Mouse (Mus musculus) layer of hippocampus, postnatal 14 days (tissue): ENCODE results near the gene Tmem184a. TPM values are rescaled to one million over a fixed set of nuclear protein-coding genes. Genes with fewer than 3 reads are reported as not detected.

ENCODE experiments used
- DNase-seq, 2 experiments: peaks; one replicate each; pipeline ENCODE4 v3.0.0; 2021 to 2022; ENCODE audit warnings: low spot score in 2 of 2, mixed read lengths in 1 of 2
- microRNA-seq, 2 experiments: library from miRNA; unstranded; fragments of <30 nt; microRNA quantifications; one replicate each; pipeline ENCODE4 v1.2.0; 2021
- total RNA-seq, 2 experiments: library from RNA; stranded (reverse); gene quantifications; 2 replicates each; pipeline ENCODE4 v1.2.3; 2021

Gene Tmem184a
- total RNA-seq, 2 experiments from 2014 or later = 0.48 to 0.57 TPM

DNA sequence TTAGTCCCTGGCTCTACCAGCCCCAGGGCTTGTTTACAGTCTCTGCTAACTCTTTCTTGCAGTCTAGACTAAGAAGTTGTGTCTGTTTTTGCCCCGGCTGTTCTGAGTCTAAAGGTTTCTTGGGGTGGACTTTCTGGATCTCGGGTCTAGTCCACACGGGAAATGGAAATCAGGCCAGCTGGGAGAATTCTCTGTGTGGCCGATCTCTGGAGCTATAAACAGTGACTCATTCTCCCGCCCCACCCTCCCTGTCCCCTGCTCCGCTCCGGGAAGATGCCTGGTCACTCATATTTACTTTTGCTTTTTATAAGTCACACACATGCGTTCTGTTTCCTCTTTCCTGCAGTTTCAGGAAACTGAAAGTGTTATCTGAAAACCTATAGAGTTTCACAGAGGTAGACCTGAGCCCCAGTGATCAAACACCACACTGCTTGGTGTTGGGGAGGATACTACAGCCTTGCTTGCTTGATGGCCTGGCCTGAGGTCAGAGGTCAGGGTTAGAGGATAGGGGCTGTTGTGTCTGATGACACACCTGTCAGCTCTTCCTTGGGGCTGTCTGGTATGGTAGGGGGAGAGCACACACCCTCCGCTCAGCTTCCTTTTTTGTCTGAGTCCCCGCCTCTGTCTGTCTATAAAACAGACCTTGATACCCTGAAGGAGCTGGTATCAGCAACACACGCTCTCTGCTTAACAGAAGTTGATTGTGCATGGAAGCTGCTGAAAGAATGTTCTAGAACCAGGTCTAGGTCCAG lies 26.2 kb downstream of the Tmem184a start:
- no peak for DNase-seq

DNA sequence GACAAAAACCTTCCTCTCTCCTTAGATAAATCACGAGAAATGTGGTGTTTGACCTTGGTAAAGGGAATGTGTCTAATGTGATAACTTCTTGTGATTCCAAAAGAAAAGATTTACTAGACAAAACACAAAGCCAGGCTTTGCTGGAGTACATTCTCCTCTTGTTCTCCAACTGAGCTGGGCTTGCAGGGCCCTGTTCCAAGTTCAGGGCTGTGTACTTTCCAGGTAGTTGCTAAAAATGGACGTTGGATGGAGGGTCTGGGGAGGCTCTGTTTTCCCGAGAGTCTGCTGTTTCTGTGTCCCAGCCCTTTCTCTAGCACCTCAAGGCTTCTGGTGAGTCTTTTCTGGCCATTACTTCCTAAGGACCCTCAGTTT lies 26.8 kb downstream of the Tmem184a start:
- no peak for DNase-seq

DNA sequence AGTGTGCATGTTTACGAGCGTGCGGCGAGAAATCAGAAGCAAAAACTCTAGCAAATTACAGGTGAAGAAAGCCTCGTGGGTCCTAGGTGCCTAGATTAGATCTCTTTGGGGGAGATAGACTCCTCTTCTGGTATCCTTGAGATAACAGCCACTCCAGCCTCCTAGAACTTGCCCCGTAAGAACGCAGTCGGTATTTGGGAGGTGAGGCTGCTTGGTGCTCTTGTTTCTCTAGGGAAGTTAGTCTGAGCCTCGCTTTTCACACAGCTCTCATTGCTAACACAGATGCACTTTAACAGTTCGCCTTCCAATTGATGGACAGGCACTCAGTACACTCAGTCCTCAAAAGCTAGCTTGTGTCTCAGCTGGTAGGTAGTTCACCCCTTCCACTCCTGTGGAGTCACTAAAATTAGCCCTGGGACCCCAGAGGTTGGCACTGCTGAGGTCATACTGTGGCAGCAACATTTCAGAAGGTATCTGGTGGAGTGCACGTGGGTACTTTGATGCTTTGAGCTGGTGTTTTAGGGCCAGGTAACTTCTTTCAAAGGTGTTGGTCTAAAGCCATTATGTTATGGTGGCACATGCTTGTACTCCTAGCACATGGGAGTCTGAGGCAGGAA lies 27.4 kb downstream of the Tmem184a start:
- no peak for DNase-seq

DNA sequence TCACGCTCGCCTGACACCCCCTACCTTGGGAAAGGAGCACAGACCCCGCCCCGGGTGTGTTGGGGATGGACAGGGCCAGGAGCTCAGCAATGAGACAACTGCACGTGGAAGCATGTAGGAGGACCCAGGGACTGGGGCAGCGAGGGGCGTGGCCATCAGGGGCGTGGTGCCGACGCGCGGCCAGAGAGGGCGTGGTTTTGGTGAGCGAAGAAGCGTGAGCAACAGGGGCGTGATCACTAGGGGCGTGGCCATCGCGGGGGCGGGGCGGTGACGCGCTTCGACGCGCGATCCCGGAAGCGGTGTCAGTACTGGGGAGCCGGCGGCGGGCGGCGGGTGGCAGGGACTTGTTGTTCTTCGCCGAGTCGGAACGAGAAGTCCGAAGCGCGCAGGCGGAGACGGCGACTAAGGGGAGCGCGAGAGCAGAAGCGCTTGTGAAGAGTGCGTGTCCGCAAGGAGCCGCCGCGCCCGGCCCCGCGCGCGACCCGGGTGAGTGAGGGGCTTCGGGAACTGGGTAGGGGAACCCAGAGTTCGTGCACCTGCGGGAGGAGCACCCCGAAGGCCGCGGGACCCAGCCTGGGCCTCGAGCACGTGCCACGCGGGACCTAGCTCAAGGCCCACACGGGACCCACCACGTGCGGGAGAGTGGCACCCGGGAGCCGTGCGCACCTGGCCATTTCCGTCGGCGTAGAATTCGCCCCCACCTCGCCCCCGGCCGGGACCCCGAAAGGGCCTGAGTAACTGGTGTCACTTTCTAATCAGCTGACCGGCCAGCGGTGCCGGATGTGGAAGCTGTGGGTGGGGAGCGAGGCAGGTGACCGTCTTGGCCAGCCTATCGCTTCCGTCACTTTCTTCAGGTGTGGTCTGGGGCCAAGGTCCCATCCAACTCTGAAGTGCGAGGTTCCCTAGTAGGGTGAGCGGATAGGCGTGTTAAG lies 28.2 kb downstream of the Tmem184a start, which contains the start of gene Mafk:
Mafk (plus strand) TSS at position 287 of the 932 bp plus-strand sequence.
- peak; percentile 92 to 95 for DNase-seq

DNA sequence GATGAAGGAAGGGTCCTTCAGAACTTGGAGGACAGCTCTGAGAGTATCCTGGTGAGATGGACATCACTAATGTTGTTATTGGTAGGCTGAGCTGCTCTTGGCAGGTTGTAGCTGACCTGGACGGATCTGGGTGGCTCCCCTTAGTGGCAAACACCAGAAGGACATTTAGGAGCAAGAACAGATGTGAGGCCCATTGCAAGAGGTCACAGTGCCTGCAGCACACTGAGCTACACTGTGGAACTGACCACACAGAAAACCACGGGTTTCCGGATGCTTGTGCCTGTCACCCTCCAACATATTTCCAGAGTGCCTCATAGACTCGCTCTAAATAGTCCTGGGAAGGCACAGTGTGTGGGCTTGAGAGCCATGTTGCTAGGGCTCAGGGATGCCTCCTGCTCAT lies 30.3 kb downstream of the Tmem184a start:
- no peak for DNase-seq

DNA sequence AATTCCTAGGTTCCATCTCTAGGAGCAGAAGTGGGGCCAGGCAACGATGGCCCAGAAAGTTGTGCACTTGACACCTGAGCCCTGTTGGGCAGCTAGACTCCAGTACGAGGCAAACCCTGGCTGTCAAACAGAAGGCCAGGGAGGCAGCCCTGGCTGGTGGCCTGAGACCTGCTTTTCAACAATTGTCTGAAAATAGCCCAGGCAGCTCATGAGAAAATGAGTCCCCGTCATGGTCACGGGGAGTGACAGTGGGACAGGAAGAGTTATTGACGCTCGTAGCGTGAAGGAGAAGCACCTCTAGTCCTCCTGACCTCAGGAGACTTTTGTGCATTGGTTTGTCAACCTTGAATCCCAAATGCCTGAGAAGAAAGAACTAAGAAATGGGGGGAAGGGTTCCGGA lies 38.3 kb downstream of the Tmem184a start:
- no peak for DNase-seq

DNA sequence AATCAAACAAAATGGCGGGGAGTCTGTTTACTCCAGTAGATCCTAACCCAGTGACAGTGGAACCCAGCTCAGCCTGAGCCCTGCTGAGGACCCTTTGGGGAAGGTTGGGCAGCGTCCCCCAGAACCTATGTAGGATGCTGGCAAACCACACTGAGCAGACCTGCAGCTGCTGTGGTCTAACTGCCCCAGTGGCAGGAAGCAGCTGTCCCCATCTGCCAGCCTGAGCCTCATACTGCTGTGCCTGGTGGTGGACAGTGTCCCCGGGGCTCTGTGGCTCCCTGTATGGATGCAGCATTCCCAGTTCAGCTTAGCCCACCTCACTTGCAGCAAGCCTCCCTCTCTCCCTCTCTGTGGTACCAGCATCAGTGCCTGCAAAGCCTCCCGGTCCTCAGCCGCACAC lies 42.8 kb downstream of the Tmem184a start:
- DNase-seq = no peak

DNA sequence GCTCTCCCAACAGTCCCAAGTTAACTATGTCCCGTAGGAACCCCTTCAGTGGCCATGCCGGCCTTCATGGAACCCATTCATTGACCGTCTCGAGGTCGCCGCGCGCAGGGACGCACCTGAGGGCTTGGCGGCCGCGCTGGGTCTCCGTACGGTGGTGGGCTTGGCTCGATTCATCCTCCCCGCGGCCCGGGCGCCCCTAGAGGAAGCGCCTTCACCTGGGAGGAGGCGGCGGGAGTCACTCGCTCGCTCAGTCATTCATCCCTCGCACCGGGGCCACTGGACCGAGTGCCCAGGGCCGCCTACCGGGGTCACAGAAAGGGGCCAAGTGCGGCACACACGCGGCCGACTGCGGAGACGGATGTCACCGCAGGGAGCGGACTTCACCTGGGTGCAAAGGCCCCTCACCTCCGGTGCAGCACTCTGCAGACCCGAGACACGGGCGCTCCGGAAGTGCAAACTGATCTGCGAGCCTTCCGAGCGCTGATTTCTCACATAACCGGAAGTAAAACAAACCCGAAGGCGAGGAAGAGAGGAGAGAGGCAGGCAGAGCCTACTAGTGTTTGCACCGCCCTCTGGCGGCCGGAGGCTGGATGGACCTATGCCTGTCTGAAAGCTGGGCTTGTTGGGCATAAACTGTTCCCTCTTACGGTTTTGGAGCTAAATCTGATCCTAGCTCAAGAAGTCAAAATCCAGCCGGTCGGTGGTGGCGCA lies 44.3 kb downstream of the Tmem184a start, which contains the start of gene Ints1:
Ints1 (minus strand) TSS at position 459 of the 711 bp plus-strand sequence.
- DNase-seq = peak; percentile 93 to 97

DNA sequence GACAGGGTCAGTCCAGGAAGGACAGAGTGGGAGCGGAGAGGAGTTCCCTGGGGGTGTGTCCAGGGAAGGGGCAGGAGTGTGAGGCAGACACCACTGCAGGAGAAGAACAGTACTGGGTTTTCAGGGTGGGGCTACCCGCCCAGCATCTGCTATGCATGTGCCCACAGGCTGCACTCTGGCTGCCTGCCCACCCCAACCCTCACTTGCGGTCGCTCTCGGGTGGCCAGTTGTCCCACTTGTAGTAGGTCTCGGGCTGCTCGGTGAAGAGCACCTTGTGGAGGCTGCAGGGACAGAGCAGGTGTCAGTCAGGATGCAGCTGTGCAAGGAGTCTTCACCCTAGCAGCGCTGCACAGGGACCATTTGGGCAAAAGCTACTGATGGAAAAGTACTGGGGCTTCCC lies 51.5 kb downstream of the Tmem184a start:
- DNase-seq = no peak

DNA sequence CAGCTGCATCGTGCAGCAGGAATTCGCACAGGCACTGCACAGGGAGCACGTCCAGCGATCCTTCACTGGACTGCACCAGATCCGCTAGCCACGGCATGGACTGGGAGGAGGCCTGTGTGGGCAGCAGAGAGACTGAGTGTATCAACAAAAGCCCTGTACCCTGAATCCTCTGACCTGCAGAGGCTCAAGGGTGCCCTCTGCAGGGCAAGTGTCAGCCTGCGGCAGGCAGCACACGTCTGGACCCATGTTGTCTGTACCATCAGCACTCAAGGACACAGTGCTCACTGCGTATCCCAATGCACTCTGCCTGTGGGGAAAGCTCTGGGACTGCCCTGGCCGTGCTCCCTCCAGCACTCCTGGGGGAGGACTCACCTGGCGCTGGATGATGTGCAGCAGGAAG lies 55.4 kb downstream of the Tmem184a start:
- DNase-seq = no peak

DNA sequence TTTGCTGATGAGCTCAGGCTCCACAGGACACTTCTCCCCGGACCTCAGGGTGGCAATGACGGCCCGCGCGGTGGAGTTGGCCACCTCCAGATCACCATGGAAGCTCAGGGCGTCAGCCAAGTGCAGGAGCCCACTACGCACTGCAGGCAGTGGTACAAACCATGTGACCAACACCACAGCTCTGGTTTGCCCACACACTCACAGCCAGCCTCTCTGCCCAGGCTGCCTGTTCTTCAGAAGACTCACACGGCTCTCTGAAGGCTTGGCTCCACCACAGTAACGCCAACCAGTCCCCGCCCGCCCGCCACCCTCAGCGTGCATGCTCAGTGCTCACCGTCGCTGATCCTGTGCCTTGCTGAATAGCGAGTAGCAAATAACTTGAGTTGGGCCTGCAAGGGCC lies 61.6 kb downstream of the Tmem184a start:
- DNase-seq = no peak

DNA sequence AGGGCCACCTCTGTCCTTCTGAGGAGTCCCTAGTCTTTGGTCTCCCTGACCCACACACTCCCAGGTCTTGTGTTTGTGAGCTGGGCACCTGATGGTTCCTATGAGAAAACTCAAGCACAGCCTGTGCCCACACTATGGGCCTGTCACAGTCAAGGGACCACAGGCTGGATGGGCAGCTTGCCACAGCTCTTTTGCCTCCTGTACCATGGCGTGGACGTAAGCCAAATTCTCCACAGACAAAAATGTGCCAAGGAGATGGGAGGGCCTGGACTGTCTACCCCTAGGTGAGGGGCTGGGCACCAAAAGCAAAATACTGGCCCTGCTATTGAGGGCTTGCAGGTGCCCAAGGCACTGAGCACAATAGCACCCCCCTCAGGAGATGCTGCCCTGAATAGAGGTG lies 63.1 kb downstream of the Tmem184a start:
- no peak for DNase-seq

DNA sequence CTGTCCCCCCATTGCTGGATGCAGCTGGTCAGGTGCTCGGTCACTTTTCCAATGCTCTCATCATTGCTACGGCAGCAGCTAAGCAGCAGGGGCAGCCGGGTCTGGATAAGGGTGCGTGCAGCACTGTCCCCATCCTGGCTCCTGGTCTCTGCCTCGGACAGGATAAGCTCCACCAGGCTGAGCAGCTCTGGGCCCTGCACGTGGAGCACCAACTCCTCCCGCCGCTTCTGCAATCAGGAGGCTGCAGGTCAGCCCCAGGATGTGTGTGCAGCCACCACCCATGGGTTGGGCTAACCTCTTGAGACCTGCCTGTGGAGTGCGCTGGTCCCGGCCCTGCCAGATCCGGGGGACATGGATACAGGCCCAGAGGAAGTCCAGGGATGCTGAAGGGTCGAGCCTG lies 63.6 kb downstream of the Tmem184a start:
- DNase-seq = no peak

DNA sequence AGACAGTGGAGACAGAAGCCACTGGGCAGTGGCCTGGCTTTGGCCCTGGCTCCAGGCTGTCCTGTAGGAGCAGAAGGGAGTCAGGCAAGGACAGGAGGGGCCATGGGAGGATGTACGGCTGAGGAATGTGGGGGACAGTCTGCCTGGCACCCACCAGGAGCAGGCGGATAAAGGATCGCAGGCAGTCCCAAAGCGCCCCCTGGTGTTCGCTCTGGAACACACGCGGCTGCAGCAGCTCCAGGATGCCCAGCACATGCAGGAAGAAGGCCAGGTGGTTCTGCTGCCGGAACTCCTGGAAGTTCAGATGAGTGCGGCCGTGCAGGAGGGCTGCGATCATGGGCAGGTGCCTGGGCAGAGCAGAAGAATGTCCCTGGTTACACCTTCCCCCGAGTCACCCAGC lies 65.0 kb downstream of the Tmem184a start:
- DNase-seq = peak; percentile 52 to 62

Small RNA genes lying within 50 kb of the gene (microRNA-seq; reads per million reads assigned to microRNA genes)
- gene Mir7037 = 1.6 to 1.7 reads per million in 2 experiments

Other genes starting within 250 kb of the Tmem184a start
- 1 to 10 TPM; 2.5 to 2.6 TPM for gene Micall2, start 83.6 kb downstream of the Tmem184a start, total RNA-seq
- 10 to 100 TPM; 83.6 to 97.2 TPM for gene Ints1, start 44.2 kb downstream of the Tmem184a start, total RNA-seq
- 10 to 100 TPM in 1 of 2 experiments, 1 to 10 TPM in 1; 9.4 to 10.4 TPM for gene Mafk, start 28.4 kb downstream of the Tmem184a start, total RNA-seq
- not detected for gene Gm26938, start 6.5 kb upstream of the Tmem184a start, total RNA-seq
- 10 to 100 TPM; 17.5 to 18.8 TPM for gene Psmg3, start 7.0 kb upstream of the Tmem184a start, total RNA-seq
- gene Elfn1, start 88.0 kb upstream of the Tmem184a start, total RNA-seq = 10 to 100 TPM; 29.9 to 33.8 TPM